In genomic region chr16:97851741-97852319, GRCm38 (mm10) we compare ENCODE assay signal across 8 mouse cellular contexts. TPM values are rescaled to one million over a fixed set of nuclear protein-coding genes. Genes with fewer than 3 reads are reported as not detected.
DNase-seq lines count a peak whose midpoint lies in the region; ATAC-seq and TF ChIP-seq lines count a peak whose summit lies in the region.

Gene Prdm15 (minus strand): TSS chr16:97851850.

- peak within 1 kb of the TSS; percentile 77 for H3K27ac ChIP-seq in CH12.LX (ENCODE audit: insufficient read depth, low read depth)
- peak within 1 kb of the TSS; percentile 94 for H3K27ac ChIP-seq in forebrain, embryonic 11.5 days (ENCODE audit: low read depth, low read length)
- peak within 1 kb of the TSS; percentile 98 for H3K27ac ChIP-seq in heart, embryonic 16.5 days (ENCODE audit: low read length)
- H3K27ac ChIP-seq in liver, embryonic 13.5 days, result peak within 1 kb of the TSS; percentile 92
- H3K27ac ChIP-seq in stomach, postnatal 0 days (replicated peaks), result peak within 1 kb of the TSS; percentile 99

- H3K9me3 ChIP-seq in CH12.LX (replicated peaks; ENCODE audit: low read length), result no peaks in the 10 kb centered on the region
- no peaks in the 10 kb centered on the region for H3K9me3 ChIP-seq in forebrain, embryonic 11.5 days (ENCODE audit: control insufficient read depth, low read length)
- H3K9me3 ChIP-seq in heart, embryonic 16.5 days (replicated peaks; ENCODE audit: control insufficient read depth, low read length), result no peaks in the 10 kb centered on the region
- H3K9me3 ChIP-seq in liver, embryonic 13.5 days (replicated peaks), result no peaks in the 10 kb centered on the region
- no peaks in the 10 kb centered on the region for H3K9me3 ChIP-seq in stomach, postnatal 0 days (ENCODE audit: control insufficient read depth, low read length)

- H3K4me3 ChIP-seq in CH12.LX (replicated peaks in 1 of 3; ENCODE audit: low read depth in 2 of 3, low read length in 2 of 3, poor library complexity in 1 of 3), result peak within 1 kb of the TSS; percentile 67 to 92 (median 86)
- peak within 1 kb of the TSS; percentile 87 for H3K4me3 ChIP-seq in forebrain, embryonic 11.5 days (ENCODE audit: low read depth, low read length)
- H3K4me3 ChIP-seq in heart, embryonic 16.5 days (ENCODE audit: low read length), result peak within 1 kb of the TSS; percentile 92
- peak within 1 kb of the TSS; percentile 97 for H3K4me3 ChIP-seq in liver, embryonic 13.5 days (replicated peaks)
- peak within 1 kb of the TSS; percentile 92 for H3K4me3 ChIP-seq in stomach, postnatal 0 days (ENCODE audit: low read depth, low read length)

- peaks cover 2 to 29% of the 10 kb centered on the region in 2 experiments for H3K36me3 ChIP-seq in CH12.LX (replicated peaks in 1 of 2; ENCODE audit: control insufficient read depth in 1 of 2, insufficient read depth in 1 of 2, low read length in 1 of 2)
- H3K36me3 ChIP-seq in forebrain, embryonic 11.5 days (ENCODE audit: control insufficient read depth, insufficient read depth, low read length), result no peaks in the 10 kb centered on the region
- H3K36me3 ChIP-seq in heart, embryonic 16.5 days (ENCODE audit: control insufficient read depth, insufficient read depth), result no peaks in the 10 kb centered on the region; the same call in 1 of the 2 replicates
- H3K36me3 ChIP-seq in liver, embryonic 13.5 days, result peaks cover 8% of the 10 kb centered on the region; the same call in 1 of the 2 replicates
- H3K36me3 ChIP-seq in stomach, postnatal 0 days (ENCODE audit: control insufficient read depth, insufficient read depth, low read length), result no peaks in the 10 kb centered on the region

- peak; percentile 82 for TF ChIP-seq POLR2A in CH12.LX (IDR thresholded peaks at IDR 0.05; ENCODE audit: low read depth, low read length)

- H3K79me2 ChIP-seq in CH12.LX (replicated peaks; ENCODE audit: control insufficient read depth, extremely low read depth, insufficient read depth, poor library complexity, severe bottlenecking), result peaks cover 11% of the 10 kb centered on the region

- TF ChIP-seq RAD21 in CH12.LX (IDR thresholded peaks at IDR 0.05; ENCODE audit: low read depth, low read length), result no peak

- no peaks in the 10 kb centered on the region for H3K27me3 ChIP-seq in CH12.LX (replicated peaks)
- no peaks in the 10 kb centered on the region for H3K27me3 ChIP-seq in forebrain, embryonic 11.5 days (ENCODE audit: control insufficient read depth, insufficient read depth, low read length)
- no peaks in the 10 kb centered on the region for H3K27me3 ChIP-seq in heart, embryonic 16.5 days (ENCODE audit: control insufficient read depth, insufficient read depth, low read length)
- H3K27me3 ChIP-seq in liver, embryonic 13.5 days, result no peaks in the 10 kb centered on the region
- no peaks in the 10 kb centered on the region for H3K27me3 ChIP-seq in stomach, postnatal 0 days (ENCODE audit: control insufficient read depth, insufficient read depth, low read length)

- TF ChIP-seq EP300 in CH12.LX (IDR thresholded peaks at IDR 0.05; ENCODE audit: low read length), result no peak
- TF ChIP-seq EP300 in stomach, postnatal 0 days (optimal IDR thresholded peaks at IDR 0.05), result no peak

- H3K4me1 ChIP-seq in CH12.LX (ENCODE audit: control insufficient read depth in 1 of 2, insufficient read depth in 2 of 2), result peaks cover 19 to 48% of the 10 kb centered on the region in 2 experiments
- H3K4me1 ChIP-seq in forebrain, embryonic 11.5 days (replicated peaks; ENCODE audit: control insufficient read depth, insufficient read depth, low read length), result no peaks in the 10 kb centered on the region
- peaks cover 25% of the 10 kb centered on the region for H3K4me1 ChIP-seq in heart, embryonic 16.5 days (ENCODE audit: control insufficient read depth, insufficient read depth, low read length)
- H3K4me1 ChIP-seq in liver, embryonic 13.5 days (replicated peaks), result peaks cover 57% of the 10 kb centered on the region
- no peaks in the 10 kb centered on the region for H3K4me1 ChIP-seq in stomach, postnatal 0 days (replicated peaks; ENCODE audit: control insufficient read depth, insufficient read depth)

- peak within 1 kb of the TSS; percentile 84 for H3K4me2 ChIP-seq in CH12.LX (ENCODE audit: insufficient read depth, low read depth, poor library complexity, severe bottlenecking)
- peak within 1 kb of the TSS; percentile 74 for H3K4me2 ChIP-seq in forebrain, embryonic 11.5 days (ENCODE audit: low read depth, low read length, severe bottlenecking)
- H3K4me2 ChIP-seq in heart, embryonic 16.5 days (ENCODE audit: low read depth, low read length), result peak within 1 kb of the TSS; percentile 67
- peak within 1 kb of the TSS; percentile 89 for H3K4me2 ChIP-seq in liver, embryonic 13.5 days
- peak within 1 kb of the TSS; percentile 84 for H3K4me2 ChIP-seq in stomach, postnatal 0 days (replicated peaks; ENCODE audit: low read depth)

- H3K9ac ChIP-seq in CH12.LX (ENCODE audit: insufficient read depth, low read depth), result peak within 1 kb of the TSS; percentile 94
- peak within 1 kb of the TSS; percentile 98 for H3K9ac ChIP-seq in forebrain, embryonic 11.5 days (ENCODE audit: low read length)
- H3K9ac ChIP-seq in heart, embryonic 16.5 days (ENCODE audit: low read length), result peak within 1 kb of the TSS; percentile 99
- peak within 1 kb of the TSS; percentile 98 for H3K9ac ChIP-seq in liver, embryonic 13.5 days
- H3K9ac ChIP-seq in stomach, postnatal 0 days (ENCODE audit: low read length), result peak within 1 kb of the TSS; percentile 99

- in situ Hi-C loops in CH12.LX (cut with MboI; ENCODE audit: low pct_ligation_motif_present, low pct_unique_long_range_greater_than_20kb, low sequenced_read_pairs), result no loop called here

- ATAC-seq in forebrain, embryonic 11.5 days (replicated peaks; ENCODE audit: low FRiP score), result peak; percentile 90
- peak; percentile 84 for ATAC-seq in heart, embryonic 16.5 days (replicated peaks; ENCODE audit: extremely low read depth, insufficient read depth, low FRiP score)
- ATAC-seq in liver, embryonic 13.5 days (ENCODE audit: low read depth), result peak; percentile 84
- ATAC-seq in stomach, postnatal 0 days (ENCODE audit: low FRiP score, low TSS enrichment), result peak; percentile 89

- DNase-seq in CH12.LX (ENCODE audit: extremely low read depth), result peak; percentile 78
- DNase-seq in c-Kit-positive CD71-negative TER-119-negative erythroid progenitor cells, embryonic 14.5 days (ENCODE audit: low read depth), result peak; percentile 60
- DNase-seq in forebrain, embryonic 11.5 days (ENCODE audit: low spot score), result peak; percentile 94
- peak; percentile 89 to 95 for DNase-seq in kidney, postnatal 25 days
- DNase-seq in liver, embryonic 13.5 days, result peak; percentile 74
- peak; percentile 75 to 82 for DNase-seq in natural killer cell, adult 2 months (ENCODE audit: low spot score in 2 of 2)
- peak; percentile 92 for DNase-seq in stomach, postnatal 0 days (ENCODE audit: low spot score)

- dilution Hi-C loops in CH12.LX (cut with MboI; ENCODE audit: extremely low pct_ligation_motif_present, extremely low pct_unique_long_range_greater_than_20kb, low sequenced_read_pairs), result no loop called here

- WGBS in forebrain, embryonic 11.5 days, result under 1% methylated on average over 31 of the region's 31 CpGs
- WGBS in heart, embryonic 16.5 days, result 1% methylated on average over 31 of the region's 31 CpGs
- WGBS in liver, embryonic 13.5 days (ENCODE audit: insufficient replicate concordance), result under 1% methylated on average over 30 of the region's 31 CpGs
- under 1% methylated on average over 30 of the region's 31 CpGs for WGBS in stomach, postnatal 0 days

- TF ChIP-seq CTCF in CH12.LX (conservative IDR thresholded peaks at IDR 0.05 in 1 of 2, IDR thresholded peaks at IDR 0.05 in 1 of 2; ENCODE audit: low read depth in 2 of 2, low read length in 2 of 2), result no peak
- no peak for TF ChIP-seq CTCF in stomach, postnatal 0 days (IDR thresholded peaks at IDR 0.05; ENCODE audit: low read depth)

TF ChIP-seq in CH12.LX, 34 proteins besides CTCF, POLR2A, EP300 and RAD21 (continues in another document):
- TF ChIP-seq HCFC1 (IDR thresholded peaks at IDR 0.05; ENCODE audit: low read depth, low read length) (peak; percentile 96), E2F4 (IDR thresholded peaks at IDR 0.05; ENCODE audit: insufficient replicate concordance, low read depth, low read length) (no peak), KAT2A (IDR thresholded peaks at IDR 0.05; ENCODE audit: insufficient replicate concordance, low read length) (peak; percentile 91; the same call in 1 of the 2 replicates), MAX (IDR thresholded peaks at IDR 0.05; ENCODE audit: low read length) (peak; percentile 26; the same call in 1 of the 2 replicates), TBP (conservative IDR thresholded peaks at IDR 0.05; ENCODE audit: low read depth, low read length) (0 out of 2 replicates have a peak, but pooled peaks have one; percentile 44), BHLHE40 (IDR thresholded peaks at IDR 0.05; ENCODE audit: low read depth, low read length) (no peak; the same call in 1 of the 2 replicates), NELFE (IDR thresholded peaks at IDR 0.05; ENCODE audit: low read depth, low read length) (peak; percentile 75; the same call in 1 of the 2 replicates), MXI1 (IDR thresholded peaks at IDR 0.05; ENCODE audit: low read depth, low read length) (peak; percentile 83), JUND (conservative IDR thresholded peaks at IDR 0.05; ENCODE audit: low read depth, low read length) (no peak), MEF2A (IDR thresholded peaks at IDR 0.05; ENCODE audit: borderline replicate concordance, low read depth, low read length) (peak; percentile 57; the same call in 1 of the 2 replicates), ZNF384 (IDR thresholded peaks at IDR 0.05; ENCODE audit: low read depth, low read length) (no peak), MAZ (IDR thresholded peaks at IDR 0.05; ENCODE audit: low read depth, low read length) (peak; percentile 95), IRF4 (IDR thresholded peaks at IDR 0.05; ENCODE audit: low read depth, low read length) (no peak; the same call in none of the 2 replicates), GABPA (IDR thresholded peaks at IDR 0.05; ENCODE audit: insufficient replicate concordance, low read depth, low read length) (no peak; the same call in 1 of the 2 replicates), SIN3A (IDR thresholded peaks at IDR 0.05; ENCODE audit: low read length) (peak; percentile 95), ZMIZ1 (IDR thresholded peaks at IDR 0.05; ENCODE audit: low read depth, low read length) (peak; percentile 13; the same call in 1 of the 2 replicates), TCF12 (IDR thresholded peaks at IDR 0.05; ENCODE audit: low read depth, low read length) (peak; percentile 73; the same call in 1 of the 2 replicates)

RNA-seq across cellular contexts. Expression of gene Prdm15, which starts in this region (rescaled TPM):
- total RNA-seq in CH12.LX (2012; rRNA removed) (7.9 and 9.1 TPM in 2 replicates), CH12.LX (2014; rRNA removed) (6.3 and 6.4 TPM in 2 replicates)
- 6.8 and 7.3 TPM in 2 replicates for polyA plus RNA-seq in CH12.LX (2012; ENCODE audit: insufficient read length, low read depth)
- polyA plus RNA-seq in forebrain, embryonic 11.5 days (2014; fragmentation: Nextera tagmentation; extraction: Ambion mirVana), result 19.0 and 20.0 TPM in 2 replicates
- polyA plus RNA-seq in heart, embryonic 16.5 days (2015; fragmentation: Nextera tagmentation; extraction: Ambion mirVana), result 6.3 and 7.0 TPM in 2 replicates
- polyA plus RNA-seq in liver, embryonic 13.5 days (2015; fragmentation: Nextera tagmentation; extraction: Ambion mirVana), result 2.9 and 3.0 TPM in 2 replicates
- polyA plus RNA-seq in stomach, postnatal 0 days (2015; fragmentation: Nextera tagmentation; extraction: Ambion mirVana), result 2.2 and 2.4 TPM in 2 replicates

Comparison
In these comparisons a context has a peak if more than half of its experiments do, and no peak if none do; other contexts are left out.
1. Peak in every context shown above with its lines: DNase-seq, ATAC-seq, H3K4me3 ChIP-seq and H3K27ac ChIP-seq.